Mouse (Mus musculus) midbrain, embryonic 10.5 days (tissue): ENCODE results near the gene Krt32. TPM values are rescaled to one million over a fixed set of nuclear protein-coding genes. Genes with fewer than 3 reads are reported as not detected.

Experiments
- DNase-seq: peaks from one replicate; pipeline ENCODE4 v3.0.0-alpha.2; 2017; ENCODE audit warnings: low spot score
- H3K27ac ChIP-seq: fragments of 300-500 bp; sonication (generic); replicated peaks from 2 replicates; pipeline ENCODE4 v1.5.1; 2016; ENCODE audit warnings: mild to moderate bottlenecking
- H3K27me3 ChIP-seq: fragments of 300-500 bp; sonication (generic); 2 replicates; pipeline ENCODE4 v1.6.1; 2016; ENCODE audit warnings: low read depth, mild to moderate bottlenecking; ENCODE audit not compliant: poor library complexity, severe bottlenecking
- H3K36me3 ChIP-seq: fragments of 300-500 bp; sonication (generic); 2 replicates; pipeline ENCODE4 v1.6.1; 2016; ENCODE audit warnings: mild to moderate bottlenecking, moderate library complexity
- H3K4me1 ChIP-seq: fragments of 300-500 bp; sonication (generic); 2 replicates; pipeline ENCODE4 v1.6.1; 2016
- H3K4me3 ChIP-seq: fragments of 300-500 bp; sonication (generic); 2 replicates; pipeline ENCODE4 v1.5.1; 2016; ENCODE audit warnings: mild to moderate bottlenecking, moderate library complexity
- H3K9me3 ChIP-seq: fragments of 300-500 bp; sonication (generic); replicated peaks from 2 replicates; pipeline ENCODE4 v1.6.1; 2016; ENCODE audit warnings: mild to moderate bottlenecking
- WGBS: fragments of 180-500 bp; shearing (Covaris S2); methylation state at CpG from one replicate; pipeline ENCODE4 v1.1.7; 2016; 5-methylcytosine and 5-hydroxymethylcytosine counted together
- polyA plus RNA-seq: library from polyadenylated mRNA; unstranded; fragments of >200 nt; fragmentation: Nextera tagmentation; extraction: Ambion mirVana; gene quantifications from 2 replicates; pipeline ENCODE4 v1.2.1, GENCODE M21; 2016

Krt32 gene
- not detected in 2 replicates for polyA plus RNA-seq

- H3K36me3 ChIP-seq = no peaks in the 10 kb centered on the region
- DNase-seq = no peak
- no peak within 1 kb of the TSS for H3K4me3 ChIP-seq
- H3K4me1 ChIP-seq = no peaks in the 10 kb centered on the region
- no peak within 1 kb of the TSS for H3K27ac ChIP-seq
- no peaks in the 10 kb centered on the region for H3K27me3 ChIP-seq
- WGBS = 90% methylated on average over 10 of the region's 10 CpGs
- no peaks in the 10 kb centered on the region for H3K9me3 ChIP-seq
These were observed at the start of gene Krt32 for GRCm38 (mm10) chr11:100087861-100088260. Gene Krt32 (minus strand): TSS chr11:100088226.

- Histone ChIP-seq H3K27ac (peak overlapping the region; percentile 42), H3K4me1 (peaks cover 42% of the 10 kb centered on the region), H3K9me3 (no peaks in the 10 kb centered on the region), H3K27me3 (peaks cover 29% of the 10 kb centered on the region), H3K4me3 (no peak overlapping the region), H3K36me3 (no peaks in the 10 kb centered on the region)
- 64% methylated on average over 5 of the region's 5 CpGs for WGBS
- DNase-seq = peak; percentile 14
These were observed 49.7 kb upstream of the Krt32 start for GRCm38 (mm10) chr11:100137693-100138092.

- DNase-seq = peak; percentile 18
- H3K36me3 ChIP-seq = no peaks in the 10 kb centered on the region
- H3K27me3 ChIP-seq = peaks cover 29% of the 10 kb centered on the region
- no peak overlapping the region for H3K4me3 ChIP-seq
- H3K4me1 ChIP-seq = peaks cover 42% of the 10 kb centered on the region
- H3K9me3 ChIP-seq = no peaks in the 10 kb centered on the region
- peak overlapping the region; percentile 43 for H3K27ac ChIP-seq
- WGBS = 42% methylated on average over 5 of the region's 5 CpGs
These were observed 48.5 kb upstream of the Krt32 start for GRCm38 (mm10) chr11:100136559-100136958.

DNA sequence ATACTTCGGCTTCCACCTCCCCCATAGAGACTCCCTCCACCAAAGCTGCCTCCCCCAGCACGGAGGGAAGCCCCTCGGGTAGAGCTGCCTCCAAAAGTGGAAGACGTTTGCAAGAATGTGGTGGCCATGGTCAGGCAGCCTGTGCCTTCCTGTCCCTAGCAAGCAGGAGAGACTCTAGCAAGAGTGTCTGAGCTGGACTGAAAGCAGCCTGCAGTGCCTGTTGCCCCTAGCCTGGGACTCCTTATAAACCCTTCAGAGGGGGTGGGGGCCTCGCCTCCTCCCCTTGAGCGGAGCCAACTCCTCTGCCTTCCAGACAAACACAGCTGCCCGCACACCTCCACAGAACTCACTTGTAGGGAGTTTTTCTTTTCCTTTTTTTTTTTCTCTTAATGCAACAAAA is 47.7 kb upstream of the Krt32 start, which contains the start of gene Krt15:
Gene Krt15 (minus strand): TSS at position 198 of the 400 bp plus-strand sequence.
- no peaks in the 10 kb centered on the region for H3K36me3 ChIP-seq
- no peak for DNase-seq
- H3K4me3 ChIP-seq = no peak within 1 kb of the TSS
- no peaks in the 10 kb centered on the region for H3K9me3 ChIP-seq
- H3K27me3 ChIP-seq = peaks cover 29% of the 10 kb centered on the region
- peaks cover 42% of the 10 kb centered on the region for H3K4me1 ChIP-seq
- WGBS = 73% methylated on average over 7 of the region's 7 CpGs
- H3K27ac ChIP-seq = peak within 1 kb of the TSS; percentile 43

GRCm38 (mm10) chr11:100124901-100125300 is 36.9 kb upstream of the Krt32 start:
- 84% methylated on average over 7 of the region's 7 CpGs for WGBS
- DNase-seq = no peak
- Histone ChIP-seq H3K9me3 (no peaks in the 10 kb centered on the region), H3K27ac (no peak overlapping the region), H3K27me3 (no peaks in the 10 kb centered on the region), H3K36me3 (no peaks in the 10 kb centered on the region), H3K4me1 (no peaks in the 10 kb centered on the region), H3K4me3 (no peak overlapping the region)

- WGBS = 72% methylated on average over 3 of the region's 3 CpGs
- Histone ChIP-seq H3K4me1 (no peaks in the 10 kb centered on the region), H3K9me3 (no peaks in the 10 kb centered on the region), H3K27ac (no peak within 1 kb of the TSS), H3K4me3 (no peak within 1 kb of the TSS), H3K27me3 (no peaks in the 10 kb centered on the region), H3K36me3 (no peaks in the 10 kb centered on the region)
- no peak for DNase-seq
These were observed 33.4 kb upstream of the Krt32 start, which contains the start of gene Krt13 for GRCm38 (mm10) chr11:100121466-100121865. Gene Krt13 (minus strand): TSS chr11:100121566.

DNA sequence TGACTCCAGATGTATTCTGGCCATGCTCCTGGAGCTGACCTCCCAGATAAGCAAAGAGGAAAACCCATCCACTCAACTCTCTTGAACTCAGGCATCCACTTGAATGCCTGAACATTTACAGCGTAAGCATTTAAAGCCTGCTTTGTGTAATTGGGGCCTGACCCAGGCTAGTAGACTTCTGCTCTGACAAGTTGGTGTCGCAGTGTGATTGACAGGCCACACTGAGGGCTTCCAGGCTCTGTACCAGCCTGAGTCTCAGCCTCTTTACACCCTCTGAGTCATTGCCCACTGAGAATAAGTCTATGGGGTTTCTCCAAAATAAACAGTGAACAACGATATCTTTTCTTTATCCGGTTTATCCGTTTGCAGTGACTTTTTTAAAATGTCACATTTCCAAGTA is 32.3 kb upstream of the Krt32 start:
- Histone ChIP-seq H3K4me3 (no peak overlapping the region), H3K36me3 (no peaks in the 10 kb centered on the region), H3K27ac (no peak overlapping the region), H3K4me1 (no peaks in the 10 kb centered on the region; the same call in 1 of the 2 replicates), H3K27me3 (no peaks in the 10 kb centered on the region), H3K9me3 (no peaks in the 10 kb centered on the region)
- no peak for DNase-seq
- WGBS = 92% methylated on average over 5 of the region's 5 CpGs

DNA sequence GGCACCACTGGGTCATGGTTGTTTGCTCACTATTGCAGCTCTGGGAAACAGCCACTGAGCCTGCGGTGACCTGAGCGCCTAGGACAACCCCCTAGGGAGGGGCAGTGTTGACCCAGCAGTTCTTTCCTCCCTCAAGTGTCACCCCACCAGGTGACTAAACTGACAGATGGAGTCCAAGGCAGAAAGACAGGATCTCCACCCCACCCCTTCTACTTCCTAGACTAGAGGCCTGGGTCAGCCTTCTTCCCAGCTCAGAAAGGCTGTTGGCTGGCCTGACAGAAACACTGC is 25.7 kb upstream of the Krt32 start:
- Histone ChIP-seq H3K9me3 (no peaks in the 10 kb centered on the region), H3K36me3 (no peaks in the 10 kb centered on the region), H3K4me1 (peaks cover 5% of the 10 kb centered on the region; the same call in 1 of the 2 replicates), H3K27me3 (no peaks in the 10 kb centered on the region), H3K27ac (no peak overlapping the region), H3K4me3 (no peak overlapping the region)
- 69% methylated on average over 2 of the region's 2 CpGs for WGBS
- no peak for DNase-seq

- Histone ChIP-seq H3K9me3 (no peaks in the 10 kb centered on the region), H3K4me1 (peaks cover 5% of the 10 kb centered on the region; the same call in 1 of the 2 replicates), H3K27ac (no peak overlapping the region), H3K27me3 (no peaks in the 10 kb centered on the region), H3K36me3 (no peaks in the 10 kb centered on the region), H3K4me3 (no peak overlapping the region)
- DNase-seq = no peak
- WGBS = 86% methylated on average over 11 of the region's 11 CpGs
These were observed 25.1 kb upstream of the Krt32 start for GRCm38 (mm10) chr11:100112935-100113741.

DNA sequence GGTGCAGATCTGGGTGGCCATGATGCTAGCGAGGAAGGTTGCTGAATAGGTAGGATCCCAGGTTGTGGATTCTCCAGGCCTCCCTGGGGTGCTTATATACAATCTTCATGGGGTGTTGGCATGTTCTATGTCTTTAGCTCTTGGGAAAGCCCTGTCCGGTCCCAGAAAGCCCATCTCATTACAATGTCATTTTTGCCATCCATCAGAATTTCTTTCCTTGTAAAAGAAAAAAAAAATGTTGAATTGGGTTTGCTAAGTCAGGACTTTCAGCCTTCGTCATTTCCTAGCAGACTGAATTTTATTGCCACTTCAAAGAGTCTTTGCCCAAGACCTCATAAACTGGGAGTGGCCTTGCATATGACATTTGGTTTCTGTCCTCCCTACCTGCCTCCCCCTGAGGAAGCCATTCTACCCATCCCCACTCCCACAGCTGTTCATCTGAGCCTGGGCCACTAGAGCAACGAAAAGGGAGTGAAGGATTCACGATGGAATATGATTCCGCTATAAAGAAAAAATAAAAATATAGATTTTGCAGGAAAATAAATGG is 17.6 kb upstream of the Krt32 start, which contains the start of gene Krt36:
Gene Krt36 (minus strand): TSS at position 51 of the 547 bp plus-strand sequence.
- H3K4me1 ChIP-seq = no peaks in the 10 kb centered on the region; the same call in 1 of the 2 replicates
- H3K36me3 ChIP-seq = no peaks in the 10 kb centered on the region
- DNase-seq = no peak
- H3K27ac ChIP-seq = no peak within 1 kb of the TSS
- H3K27me3 ChIP-seq = no peaks in the 10 kb centered on the region
- no peak within 1 kb of the TSS for H3K4me3 ChIP-seq
- no peaks in the 10 kb centered on the region for H3K9me3 ChIP-seq
- 92% methylated on average over 6 of the region's 6 CpGs for WGBS

- no peaks in the 10 kb centered on the region for H3K27me3 ChIP-seq
- H3K4me1 ChIP-seq = peaks cover 11% of the 10 kb centered on the region
- no peak overlapping the region for H3K27ac ChIP-seq
- no peaks in the 10 kb centered on the region for H3K9me3 ChIP-seq
- no peaks in the 10 kb centered on the region for H3K36me3 ChIP-seq
- no peak for DNase-seq
- 69% methylated on average over 15 of the region's 15 CpGs for WGBS
- no peak overlapping the region for H3K4me3 ChIP-seq
These were observed 14.8 kb upstream of the Krt32 start for GRCm38 (mm10) chr11:100102693-100103429.

- Histone ChIP-seq H3K4me1 (peaks cover 15% of the 10 kb centered on the region), H3K36me3 (no peaks in the 10 kb centered on the region), H3K27ac (no peak overlapping the region), H3K27me3 (no peaks in the 10 kb centered on the region), H3K4me3 (no peak overlapping the region), H3K9me3 (no peaks in the 10 kb centered on the region)
- 87% methylated on average over 4 of the region's 4 CpGs for WGBS
- no peak for DNase-seq
These were observed 12.4 kb upstream of the Krt32 start for GRCm38 (mm10) chr11:100100391-100100790.
